Mouse (Mus musculus) embryo, embryonic 11 days (tissue): ENCODE measurements around the gene Smco4.

ENCODE experiments used
- DNase-seq: peaks from one replicate; pipeline ENCODE4 v3.0.0-alpha.2; 2015

Smco4 gene

DNA sequence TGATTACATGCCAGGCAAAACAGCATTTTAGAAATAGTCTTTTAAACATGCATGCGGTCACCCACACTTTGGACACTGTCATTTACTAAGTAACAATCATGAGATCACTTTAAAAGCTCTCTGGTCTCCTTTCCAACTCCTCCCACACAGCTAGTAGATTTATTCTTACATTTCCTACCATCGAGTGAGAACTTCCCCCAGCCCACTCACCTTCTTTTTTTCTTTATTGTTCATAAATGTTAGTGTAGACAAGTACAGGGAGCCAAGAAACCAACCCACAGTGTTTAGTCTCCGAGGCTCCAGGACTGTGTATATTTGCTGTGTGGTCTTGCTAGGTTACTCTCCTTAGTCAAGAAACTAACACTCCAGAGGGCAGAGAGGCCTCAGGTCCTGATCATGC lies 16.1 kb downstream of the Smco4 start:
- no peak for DNase-seq

DNA sequence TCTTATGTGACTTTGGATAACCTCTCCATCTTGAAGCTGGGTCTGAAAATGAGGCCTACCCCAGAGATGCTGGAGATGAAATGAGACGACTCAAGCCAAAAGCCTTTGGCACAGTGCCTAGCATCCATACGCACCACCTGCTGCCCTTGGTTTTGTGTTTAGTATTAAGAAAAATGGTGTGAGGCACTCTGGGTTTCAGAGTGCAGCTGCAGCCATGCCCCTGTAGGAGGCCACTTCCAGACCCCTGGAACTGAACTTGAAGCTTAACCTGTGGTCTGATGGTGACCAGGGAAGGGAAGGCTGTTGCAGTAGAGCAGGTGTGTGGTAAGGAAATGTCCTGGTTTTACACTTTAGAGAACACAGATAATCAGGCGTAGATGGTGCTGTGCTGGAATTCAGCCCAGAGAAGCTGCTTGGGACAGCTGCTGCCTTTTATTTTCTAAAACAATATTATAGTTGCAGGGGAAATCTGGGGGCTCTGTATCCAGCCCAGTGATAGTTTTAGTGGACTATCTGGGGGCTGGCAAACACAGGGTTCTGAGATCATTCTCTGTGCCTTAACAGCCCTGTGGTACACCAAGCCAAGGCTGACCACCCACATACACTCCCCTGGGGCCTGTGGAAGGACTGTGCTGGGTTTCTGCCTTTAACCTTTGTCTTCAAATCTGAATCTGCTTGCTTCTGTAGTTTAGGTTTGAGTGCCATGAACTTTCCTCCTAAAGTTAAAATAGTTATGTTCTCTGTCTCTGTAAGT lies 17.5 kb downstream of the Smco4 start:
- no peak for DNase-seq

DNA sequence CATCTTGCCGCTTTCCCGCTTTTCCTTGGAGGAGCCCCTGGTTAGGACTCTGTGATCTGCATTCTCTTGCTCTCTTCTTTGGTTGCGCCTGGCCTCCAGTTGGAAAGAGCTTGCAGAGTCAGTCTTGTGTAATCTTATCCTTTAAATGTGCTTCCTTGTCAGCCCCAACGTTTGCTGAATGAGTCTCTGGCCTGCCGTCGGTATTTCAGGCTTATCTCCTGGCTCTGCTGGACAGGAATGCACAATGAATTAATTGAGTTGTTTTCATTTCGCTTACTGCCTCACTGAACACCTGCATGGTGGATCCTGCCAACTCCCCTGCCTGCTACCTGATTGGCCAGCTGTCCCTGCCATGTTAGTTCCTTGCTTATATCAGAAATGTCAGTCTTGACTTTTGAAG lies 19.7 kb downstream of the Smco4 start:
- DNase-seq, result no peak

DNA sequence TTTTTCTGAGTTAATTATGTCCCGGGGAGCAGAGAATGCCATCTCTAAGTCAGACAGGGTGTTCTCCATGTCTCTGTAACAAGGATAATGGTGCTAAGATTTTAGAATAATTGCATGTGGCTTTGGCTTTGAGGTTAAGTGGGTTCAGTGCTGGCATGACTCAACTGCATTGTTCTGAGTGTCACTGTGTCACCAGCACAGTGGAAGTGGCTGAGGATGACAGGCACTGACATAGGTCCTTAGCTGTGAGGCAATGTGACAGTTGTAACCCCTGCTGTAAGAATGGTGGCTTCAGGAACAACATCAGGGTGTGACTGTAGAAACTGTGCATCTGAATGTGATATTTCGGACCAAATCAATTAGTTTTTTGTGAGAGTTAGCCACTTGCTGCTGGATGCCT lies 22.8 kb downstream of the Smco4 start:
- DNase-seq, result no peak

DNA sequence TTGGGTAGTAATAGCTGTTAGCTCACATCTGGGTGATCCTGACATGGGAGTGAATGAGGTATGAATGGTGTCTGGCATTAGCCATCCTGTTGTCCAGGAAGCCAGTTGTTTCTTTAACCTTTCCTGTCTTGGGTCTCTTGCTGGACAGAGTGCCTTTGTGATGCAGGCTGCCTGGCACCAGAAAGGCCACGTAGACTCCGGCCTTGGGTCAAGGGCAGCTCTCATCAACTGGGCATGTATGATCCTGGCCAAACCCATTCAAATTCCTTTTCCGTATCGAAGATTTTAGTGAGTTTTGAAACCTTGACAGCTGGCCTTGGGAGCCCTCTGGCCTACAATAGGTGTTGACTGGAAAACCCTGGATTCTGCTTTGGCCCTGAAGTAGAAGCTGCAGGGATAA lies 24.7 kb downstream of the Smco4 start:
- no peak for DNase-seq

DNA sequence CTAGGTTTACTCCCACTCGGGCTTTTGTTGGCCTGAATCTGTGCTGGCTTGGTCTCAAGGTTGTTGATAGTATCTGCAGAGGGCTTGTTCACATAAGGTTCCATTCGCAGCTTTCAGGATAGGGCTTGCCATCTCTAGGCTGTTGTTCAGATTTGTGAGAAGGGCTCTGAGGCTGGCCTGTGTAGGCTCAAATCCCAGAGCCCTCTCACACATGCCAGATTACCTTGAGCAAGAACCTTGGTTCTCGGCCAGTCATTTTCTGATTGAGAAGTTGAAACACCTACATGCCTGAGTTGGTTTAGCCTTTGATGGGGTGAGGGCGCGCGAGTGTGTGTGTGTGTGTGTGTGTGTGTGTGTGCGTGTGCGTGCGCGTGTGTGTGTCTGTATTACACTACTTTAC lies 29.1 kb downstream of the Smco4 start:
- no peak for DNase-seq

DNA sequence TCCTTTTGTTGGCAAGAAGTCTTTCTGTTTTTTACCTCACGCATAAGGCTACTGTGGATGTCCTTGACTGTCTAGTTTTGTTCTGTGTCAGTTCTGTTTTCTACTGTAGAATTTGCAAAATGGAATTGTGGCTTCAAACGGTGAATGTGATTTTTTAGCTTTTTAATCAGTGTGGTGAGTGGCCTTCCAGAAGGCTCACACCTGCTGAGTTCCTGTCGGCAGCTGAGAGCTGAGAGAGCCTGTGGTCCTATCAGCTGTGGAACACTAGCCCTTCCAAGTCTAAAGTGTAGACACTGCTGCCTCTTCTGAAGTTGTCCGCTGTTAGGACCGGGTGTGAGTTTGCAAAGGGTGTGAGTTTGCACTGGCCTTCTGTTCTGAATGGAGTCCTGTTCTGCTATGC lies 29.7 kb downstream of the Smco4 start:
- DNase-seq, result no peak

DNA sequence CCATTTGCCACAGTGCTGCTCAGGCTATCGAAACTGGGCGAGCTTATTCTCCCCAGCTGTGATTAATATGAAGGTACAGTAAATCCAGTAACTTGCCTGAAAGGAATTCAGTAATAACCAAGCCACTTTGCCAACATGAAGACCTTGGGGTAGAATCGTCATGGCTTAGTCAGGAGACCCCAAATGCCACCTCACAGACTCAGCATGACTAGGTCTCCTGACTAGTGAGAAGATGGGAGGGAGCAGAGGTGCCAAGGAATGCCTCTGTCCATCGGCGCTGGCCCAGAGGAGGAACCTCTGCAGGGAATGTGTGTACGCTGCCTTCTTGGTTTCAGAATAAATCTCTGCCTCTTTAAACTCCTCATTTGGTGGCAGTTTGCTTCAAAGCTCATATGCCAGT lies 30.4 kb downstream of the Smco4 start:
- DNase-seq, result no peak

DNA sequence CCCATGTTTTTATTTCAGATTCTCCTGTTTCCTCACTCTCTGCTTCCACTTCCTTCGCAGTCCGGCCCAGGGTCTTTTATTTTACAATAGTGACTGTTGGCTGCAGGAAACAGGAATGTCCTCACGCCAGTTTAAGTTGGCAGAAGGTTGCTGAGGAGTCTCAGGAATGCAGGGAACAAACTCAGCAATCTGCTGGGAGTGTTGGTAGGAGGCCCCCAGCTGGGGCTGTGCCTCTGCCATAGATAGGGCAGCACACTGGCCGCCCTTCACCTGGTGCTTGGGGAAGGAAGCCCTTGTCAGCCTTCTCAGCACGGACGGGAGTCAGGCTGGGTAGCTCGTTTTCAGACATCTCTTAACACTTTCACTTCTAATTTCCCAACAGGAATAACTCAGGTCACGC lies 32.0 kb downstream of the Smco4 start:
- no peak for DNase-seq

DNA sequence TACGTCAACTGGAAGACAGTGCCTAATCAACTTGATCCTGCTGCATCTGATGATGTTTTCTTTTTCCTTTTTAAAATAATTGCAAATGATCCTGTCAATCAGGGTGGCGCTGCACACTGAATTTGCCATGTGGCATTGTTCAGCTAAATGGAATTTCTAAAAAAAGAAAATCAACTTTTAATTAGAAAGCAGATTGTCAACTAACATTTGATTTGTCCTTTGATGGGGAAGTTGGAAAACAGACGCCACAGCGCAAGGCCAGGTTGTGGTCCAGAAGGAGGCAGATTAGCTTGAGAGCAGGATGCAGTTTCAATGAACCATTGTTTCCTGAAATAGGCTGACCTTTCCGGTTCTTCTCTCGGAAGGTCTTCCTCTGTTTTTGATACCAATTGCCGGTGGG lies 33.3 kb downstream of the Smco4 start:
- no peak for DNase-seq

DNA sequence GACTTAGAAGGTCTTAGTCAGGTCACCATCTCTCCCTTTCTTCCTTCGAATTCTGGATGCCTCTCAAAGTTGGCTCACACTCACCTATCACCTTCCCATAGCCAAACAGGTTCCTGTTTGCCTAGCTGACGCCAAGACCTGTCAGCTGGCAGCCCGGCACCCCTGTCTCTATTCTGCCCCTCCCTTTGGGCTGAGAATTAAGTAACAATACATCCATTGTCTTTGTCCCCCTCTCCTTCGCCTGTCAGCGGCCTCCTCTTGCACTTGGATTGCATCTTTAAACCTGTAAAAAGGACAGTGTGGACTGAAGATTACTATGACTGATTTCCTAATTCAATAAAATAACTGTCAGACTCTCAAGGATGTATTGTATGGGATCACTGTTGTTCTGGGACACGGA lies 34.6 kb downstream of the Smco4 start:
- DNase-seq, result no peak

DNA sequence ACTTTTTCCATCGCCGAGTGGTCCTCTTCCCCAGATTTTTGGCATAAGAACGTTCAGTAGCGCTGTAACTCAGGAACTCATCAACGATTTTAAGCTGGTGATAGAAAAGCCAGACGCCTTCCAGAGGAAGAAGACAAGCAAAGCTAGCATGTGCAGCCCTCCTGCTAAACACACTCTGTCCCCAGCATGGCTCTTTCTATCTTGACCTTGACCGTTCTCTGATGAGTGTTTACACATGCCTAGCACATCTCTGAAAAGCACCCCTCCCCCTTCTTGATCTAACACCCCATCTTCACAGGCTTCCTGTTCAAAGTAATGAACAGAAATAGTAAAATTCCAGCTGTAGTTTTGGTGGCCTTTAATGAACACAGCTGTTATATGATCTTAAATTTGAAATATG lies 35.1 kb downstream of the Smco4 start:
- DNase-seq, result no peak

DNA sequence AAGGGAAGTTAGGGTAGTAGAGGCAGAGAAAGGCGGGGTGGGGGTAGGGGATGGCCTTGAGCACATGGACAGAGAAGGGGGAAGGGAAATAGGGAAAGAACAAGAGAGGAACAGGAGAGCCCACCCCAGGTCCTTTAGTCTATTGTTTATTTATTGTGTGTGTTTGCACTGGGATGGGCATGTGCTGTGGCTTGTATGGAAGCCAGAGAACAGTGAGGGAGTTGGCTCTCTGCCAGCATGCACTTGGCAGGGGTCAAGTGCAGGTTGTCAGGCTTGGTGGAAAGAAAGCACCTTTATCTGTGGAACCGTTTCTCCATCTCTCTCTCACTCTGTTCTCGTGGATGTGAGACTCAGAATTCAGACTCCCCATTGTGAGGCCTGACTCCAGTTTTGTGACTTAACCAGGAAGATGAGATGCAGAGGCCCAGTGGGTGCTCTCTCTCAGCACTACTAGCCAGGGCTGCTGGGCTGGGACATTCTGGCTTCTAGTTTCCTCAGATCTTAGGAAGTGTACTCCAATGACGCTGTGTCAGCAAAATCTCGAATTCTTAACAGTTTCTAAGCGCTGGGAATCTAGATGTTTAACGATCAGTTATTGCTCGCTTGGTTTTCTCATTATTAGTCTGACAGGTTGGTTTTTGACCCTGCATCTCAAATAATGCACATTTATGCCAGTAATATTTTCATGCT lies 36.2 kb downstream of the Smco4 start:
- DNase-seq, result no peak

DNA sequence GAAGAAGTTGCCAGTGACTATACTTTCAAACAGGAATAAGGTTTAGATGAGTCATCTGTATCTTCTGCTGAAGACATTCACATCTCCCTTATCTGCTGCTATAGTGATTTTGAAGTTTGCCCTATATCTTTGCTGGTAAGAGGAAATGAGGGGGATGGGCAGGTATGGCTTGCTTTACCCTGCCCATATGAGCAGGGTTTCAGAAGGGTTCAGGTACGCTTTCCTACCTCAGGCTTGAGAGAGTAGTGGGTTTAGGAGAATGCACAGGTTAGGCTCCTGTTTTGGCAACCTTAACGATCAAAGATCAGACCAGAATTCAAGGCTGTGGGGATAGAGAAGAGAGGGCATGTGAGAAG lies 36.7 kb downstream of the Smco4 start:
- no peak for DNase-seq

DNA sequence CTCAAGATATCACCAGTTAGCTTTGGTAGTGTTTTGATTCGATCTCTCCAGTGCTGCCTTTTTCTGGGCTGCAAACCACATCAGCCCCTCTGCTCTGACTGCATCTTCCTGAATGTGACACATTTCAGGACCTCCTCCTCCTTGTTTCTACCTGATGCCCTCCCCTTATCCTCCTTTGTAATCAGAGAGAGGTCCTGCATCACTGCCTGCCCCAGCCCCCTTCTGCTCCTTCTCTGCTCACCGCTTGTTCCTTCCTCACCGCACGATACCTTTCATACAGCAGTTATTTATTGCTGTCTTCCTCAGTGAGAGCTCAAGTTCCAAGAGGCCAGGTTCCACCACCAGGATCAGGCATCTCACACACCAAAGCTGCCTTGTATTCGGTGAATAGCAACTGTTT lies 38.0 kb downstream of the Smco4 start:
- no peak for DNase-seq

DNA sequence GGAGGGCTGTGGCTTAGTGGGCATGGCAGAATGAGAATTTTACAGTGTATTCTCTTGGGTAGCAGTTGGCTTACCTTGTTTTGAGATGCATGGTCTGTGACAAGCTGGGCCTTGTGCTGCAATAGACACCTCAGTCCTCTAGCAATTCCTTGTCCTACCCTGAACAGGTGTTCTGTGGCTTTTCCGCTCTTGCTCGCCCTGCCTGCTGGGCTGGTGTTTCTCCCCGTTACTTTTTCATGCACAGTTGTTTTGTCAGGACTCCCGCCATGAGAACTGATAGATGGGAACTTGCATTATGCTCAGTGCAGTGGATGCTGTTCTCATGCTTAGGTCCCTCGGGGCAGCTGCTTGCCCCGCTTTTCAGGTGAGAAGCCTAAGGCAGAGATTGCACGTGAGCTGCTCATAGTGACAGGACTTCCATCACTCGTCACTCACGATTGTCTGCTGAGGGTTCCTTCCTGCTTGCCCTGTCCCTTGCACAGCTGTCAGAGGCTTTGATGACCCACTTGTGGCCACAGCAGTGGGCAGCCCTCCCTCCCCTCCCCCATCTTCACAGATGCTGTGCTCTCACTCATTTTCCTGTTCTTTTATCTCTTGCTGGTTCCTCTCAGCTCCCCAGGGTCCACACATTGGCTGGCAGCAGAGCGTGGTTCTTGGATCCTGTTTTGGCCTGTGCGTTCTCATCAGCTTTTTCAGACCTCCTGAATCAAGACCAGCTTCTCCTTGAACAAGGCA lies 40.3 kb downstream of the Smco4 start:
- DNase-seq, result no peak

DNA sequence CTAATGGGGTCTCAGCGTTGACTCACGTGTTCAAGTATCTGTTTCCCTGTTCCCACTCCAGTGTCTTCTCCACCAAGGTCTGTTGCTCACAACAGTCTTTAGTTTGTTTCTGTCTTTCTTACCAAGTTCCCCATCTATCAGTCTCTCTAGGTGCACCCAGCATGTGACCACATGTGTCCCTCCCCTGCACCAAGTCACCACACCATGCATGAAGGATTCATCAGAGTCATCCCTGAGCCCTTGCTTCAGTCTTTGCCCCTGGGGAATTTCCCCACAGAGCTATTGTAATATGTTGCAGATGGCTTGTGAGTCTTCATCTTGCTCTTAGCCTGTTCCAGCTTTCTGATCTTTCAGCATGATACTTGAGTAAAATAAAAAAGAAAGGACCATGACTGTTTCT lies 40.9 kb downstream of the Smco4 start:
- DNase-seq, result no peak

DNA sequence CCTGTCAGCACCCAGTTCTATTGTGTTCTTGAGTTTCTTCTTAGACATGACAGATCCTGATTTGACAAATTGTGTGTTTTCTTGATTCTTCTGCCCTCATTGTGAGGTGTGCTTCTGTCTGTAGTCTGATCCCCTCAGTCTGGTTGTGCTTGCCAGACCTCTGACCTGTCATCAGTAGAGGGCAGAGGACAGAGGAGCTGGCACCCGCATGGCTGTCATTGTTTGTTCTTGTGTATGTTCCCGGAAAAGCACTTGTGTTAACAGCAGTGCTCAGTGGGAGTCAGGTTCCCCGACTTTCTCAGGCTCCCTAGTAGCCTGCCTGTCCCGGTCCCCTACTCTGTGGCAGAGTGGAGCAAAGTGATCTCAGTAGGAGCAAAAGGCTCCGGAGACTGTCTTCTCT lies 42.2 kb downstream of the Smco4 start:
- no peak for DNase-seq

DNA sequence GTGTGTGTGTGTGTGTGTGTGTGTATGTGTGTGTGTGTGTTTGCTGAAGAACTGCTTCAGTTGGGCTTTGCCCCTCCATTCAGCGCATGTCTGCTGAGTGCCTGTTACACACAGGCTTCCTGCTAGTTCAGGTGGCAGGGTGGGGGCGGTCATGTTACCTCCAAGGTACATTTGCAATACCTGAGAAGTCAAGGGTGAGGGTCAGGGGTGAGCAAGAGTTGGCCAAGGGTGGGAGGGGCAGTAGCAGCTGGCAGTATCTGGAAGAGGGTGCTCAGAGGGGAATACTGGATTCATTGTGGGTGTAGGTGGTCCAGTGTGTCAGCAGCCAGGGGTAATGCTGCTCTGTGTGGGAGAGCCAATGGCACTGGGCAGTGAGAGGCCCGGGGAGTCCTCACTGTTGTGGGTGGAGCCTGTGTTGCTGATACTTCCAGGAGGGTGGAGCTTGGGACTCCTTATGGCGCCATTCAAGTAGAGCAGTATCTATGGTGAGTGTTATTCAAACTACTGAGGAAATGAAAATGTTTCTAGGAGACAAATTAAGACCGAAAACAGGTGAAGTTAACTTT lies 43.7 kb downstream of the Smco4 start:
- no peak for DNase-seq

DNA sequence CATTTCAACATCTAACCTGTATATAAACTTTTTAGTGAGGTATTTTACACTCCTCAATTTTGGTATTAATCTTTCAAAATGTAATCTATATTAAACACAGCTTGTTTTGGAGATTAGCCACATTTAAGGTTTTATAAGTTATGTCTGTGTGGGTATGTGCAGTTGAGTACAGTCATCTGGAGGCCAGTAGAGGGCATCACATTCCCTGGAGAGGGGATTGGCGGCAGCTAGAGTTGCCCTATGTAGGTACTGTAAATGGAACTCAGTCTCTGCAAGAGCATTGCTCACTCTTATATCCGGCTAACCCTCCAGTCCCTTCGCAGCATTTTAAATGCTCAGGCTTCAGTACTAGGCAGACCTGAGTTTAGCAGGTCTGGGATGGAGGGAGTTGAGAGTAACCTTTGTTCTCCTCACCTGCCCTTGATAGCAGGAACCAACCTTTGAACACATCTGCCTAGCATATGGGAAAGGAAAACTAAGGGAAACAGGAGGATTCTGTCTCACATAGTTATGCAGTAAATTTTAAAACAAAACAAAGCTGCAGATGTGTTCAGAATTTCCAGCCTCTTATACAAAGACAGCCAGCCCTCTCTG lies 44.3 kb downstream of the Smco4 start:
- no peak for DNase-seq

DNA sequence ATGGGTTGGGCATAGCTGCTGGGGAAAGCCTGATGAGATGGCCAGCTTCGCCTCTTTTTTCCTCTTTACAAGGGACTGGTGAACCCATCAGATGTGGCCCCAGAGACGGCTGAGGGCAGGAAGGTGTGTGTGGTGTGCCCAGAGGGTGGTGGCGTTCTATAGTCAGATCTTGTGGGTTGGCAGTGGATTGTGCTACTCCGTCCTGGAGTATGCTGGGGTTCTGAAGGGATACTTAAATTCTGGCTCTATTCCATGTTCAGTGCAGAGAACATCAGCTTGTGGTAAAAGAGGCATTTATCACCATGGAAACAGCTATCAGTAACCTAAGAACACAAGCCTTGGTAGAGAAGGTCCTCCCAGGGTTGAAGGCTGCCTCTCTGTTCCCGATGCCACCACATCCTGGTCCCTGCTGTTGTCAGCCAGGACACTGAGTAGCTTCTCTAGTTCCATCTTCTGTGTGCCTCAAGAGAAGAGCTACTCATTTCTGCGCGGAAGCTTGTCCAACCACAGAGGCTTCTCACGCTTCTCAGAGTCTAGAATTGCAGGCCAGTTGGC lies 45.8 kb downstream of the Smco4 start:
- DNase-seq, result no peak

DNA sequence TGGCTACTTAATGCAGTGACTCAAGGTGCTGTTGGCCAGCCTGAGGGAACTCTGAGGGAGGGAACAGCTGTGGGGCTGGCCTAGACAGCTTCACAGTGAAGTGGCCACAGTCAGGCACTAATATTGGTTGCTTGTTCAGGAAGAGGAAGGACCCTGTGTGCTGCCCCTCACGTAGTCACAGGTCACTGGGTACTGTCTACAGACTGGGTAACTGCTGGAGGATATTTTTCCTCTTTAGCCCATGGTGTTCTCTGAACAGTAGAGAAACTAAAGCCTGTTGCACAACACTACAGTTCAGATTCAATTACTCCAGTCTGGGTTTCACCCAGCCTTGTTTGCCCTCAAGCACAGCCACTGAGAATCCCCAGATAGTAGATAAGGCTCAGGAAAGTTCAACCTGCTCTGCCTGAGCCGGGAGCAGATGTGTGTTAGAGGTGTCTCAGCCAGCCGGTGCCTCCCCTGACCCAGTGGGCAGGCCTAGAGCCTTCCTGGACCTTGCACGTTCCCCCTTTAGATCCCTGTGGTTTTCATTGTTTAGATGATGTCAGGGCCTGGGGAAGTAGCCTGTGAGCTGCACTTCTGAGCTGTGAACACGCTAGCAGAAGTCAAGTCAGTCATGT lies 48.6 kb downstream of the Smco4 start:
- no peak for DNase-seq

DNA sequence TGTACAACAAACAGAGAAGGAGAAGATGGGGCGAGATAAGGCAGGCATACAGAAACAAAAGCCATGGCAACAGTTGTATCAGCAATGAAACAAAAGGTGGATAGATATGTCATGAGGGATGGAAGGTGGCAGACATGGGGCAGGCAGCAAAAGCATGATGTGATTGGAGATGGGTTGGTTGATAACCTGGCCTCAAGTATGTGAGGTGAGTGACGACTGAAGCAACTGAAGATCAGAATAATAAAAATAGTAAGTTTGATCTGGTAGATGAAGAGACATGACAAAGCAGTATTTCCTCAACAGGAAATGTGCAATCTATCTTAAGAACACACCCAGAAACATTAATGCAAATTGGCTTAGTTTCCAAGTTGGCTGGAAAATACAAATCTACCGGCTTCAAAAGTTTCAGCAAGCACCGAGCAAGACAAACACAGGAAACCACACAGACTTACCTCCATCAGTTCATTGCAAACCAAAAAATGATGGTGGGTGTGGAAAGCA lies 57.3 kb downstream of the Smco4 start:
- no peak for DNase-seq
